Mouse (Mus musculus): Measurements from ENCODE around the gene Thra. TPM values are rescaled to one million over a fixed set of nuclear protein-coding genes. Genes with fewer than 3 reads are reported as not detected.

The Thra gene
- polyA plus RNA-seq, 1 experiment, result 23.5 TPM

GRCm38 (mm10) chr11:98713703-98714102 lies 26.7 kb upstream of the Thra start:
- TF ChIP-seq CTCF (IDR thresholded peaks at IDR 0.05; ENCODE audit: low read depth, low read length) (no peak), POLR2A (IDR thresholded peaks at IDR 0.05; ENCODE audit: borderline replicate concordance, low read depth, low read length) (no peak)
- Histone ChIP-seq H3K4me1 (ENCODE audit: control insufficient read depth, insufficient read depth, low read length) (peaks cover 22% of the 10 kb centered on the region), H3K4me3 (ENCODE audit: insufficient read depth, low read length) (no peak overlapping the region), H3K27ac (ENCODE audit: insufficient read depth, low read depth, low read length) (no peak overlapping the region)

- Histone ChIP-seq H3K27ac (ENCODE audit: insufficient read depth, low read depth, low read length) (no peak overlapping the region), H3K4me1 (ENCODE audit: control insufficient read depth, insufficient read depth, low read length) (peaks cover 6% of the 10 kb centered on the region), H3K4me3 (ENCODE audit: insufficient read depth, low read length) (no peak overlapping the region)
- TF ChIP-seq CTCF (IDR thresholded peaks at IDR 0.05; ENCODE audit: low read depth, low read length), result no peak
- TF ChIP-seq POLR2A (IDR thresholded peaks at IDR 0.05; ENCODE audit: borderline replicate concordance, low read depth, low read length), result no peak
Observed at GRCm38 (mm10) chr11:98715946-98716345, 24.5 kb upstream of the Thra start.

- no peaks in the 10 kb centered on the region for H3K4me1 ChIP-seq (ENCODE audit: control insufficient read depth, insufficient read depth, low read length)
- H3K4me3 ChIP-seq (ENCODE audit: insufficient read depth, low read length), result no peak overlapping the region
- H3K27ac ChIP-seq (ENCODE audit: insufficient read depth, low read depth, low read length), result no peak overlapping the region
- TF ChIP-seq CTCF (IDR thresholded peaks at IDR 0.05; ENCODE audit: low read depth, low read length), result peak; percentile 50
- no peak for TF ChIP-seq POLR2A (IDR thresholded peaks at IDR 0.05; ENCODE audit: borderline replicate concordance, low read depth, low read length)
Observed at GRCm38 (mm10) chr11:98717904-98718303, 22.5 kb upstream of the Thra start.

DNA sequence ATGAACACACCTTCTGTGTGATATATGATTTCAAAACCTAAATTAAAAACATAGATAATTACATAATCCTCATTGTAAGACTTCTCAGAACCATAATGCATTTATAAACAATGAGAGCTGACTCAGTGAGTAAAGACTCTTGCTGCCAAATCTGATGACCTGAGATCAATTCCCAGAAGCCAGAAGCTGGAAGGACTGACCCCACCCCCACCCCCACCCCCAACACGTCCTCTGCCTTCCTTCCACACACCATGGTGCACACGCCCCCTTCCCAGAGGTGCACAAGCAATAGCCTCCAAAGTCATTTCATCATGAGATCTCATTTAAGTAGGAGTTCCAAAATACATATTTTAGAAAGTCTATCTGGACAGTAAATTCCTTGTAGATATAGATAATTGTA lies 19.7 kb upstream of the Thra start:
- Histone ChIP-seq H3K4me1 (ENCODE audit: control insufficient read depth, insufficient read depth, low read length) (peaks cover 3% of the 10 kb centered on the region; the same call in 1 of the 2 replicates), H3K27ac (ENCODE audit: insufficient read depth, low read depth, low read length) (no peak overlapping the region), H3K4me3 (ENCODE audit: insufficient read depth, low read length) (no peak overlapping the region)
- TF ChIP-seq CTCF (IDR thresholded peaks at IDR 0.05; ENCODE audit: low read depth, low read length) (no peak), POLR2A (IDR thresholded peaks at IDR 0.05; ENCODE audit: borderline replicate concordance, low read depth, low read length) (no peak)

- Histone ChIP-seq H3K4me1 (ENCODE audit: control insufficient read depth, insufficient read depth, low read length) (peaks cover 3% of the 10 kb centered on the region; the same call in 1 of the 2 replicates), H3K4me3 (ENCODE audit: insufficient read depth, low read length) (no peak overlapping the region), H3K27ac (ENCODE audit: insufficient read depth, low read depth, low read length) (no peak overlapping the region)
- TF ChIP-seq POLR2A (IDR thresholded peaks at IDR 0.05; ENCODE audit: borderline replicate concordance, low read depth, low read length), result no peak
- TF ChIP-seq CTCF (IDR thresholded peaks at IDR 0.05; ENCODE audit: low read depth, low read length), result no peak
Observed at GRCm38 (mm10) chr11:98721458-98722226, 18.8 kb upstream of the Thra start.

DNA sequence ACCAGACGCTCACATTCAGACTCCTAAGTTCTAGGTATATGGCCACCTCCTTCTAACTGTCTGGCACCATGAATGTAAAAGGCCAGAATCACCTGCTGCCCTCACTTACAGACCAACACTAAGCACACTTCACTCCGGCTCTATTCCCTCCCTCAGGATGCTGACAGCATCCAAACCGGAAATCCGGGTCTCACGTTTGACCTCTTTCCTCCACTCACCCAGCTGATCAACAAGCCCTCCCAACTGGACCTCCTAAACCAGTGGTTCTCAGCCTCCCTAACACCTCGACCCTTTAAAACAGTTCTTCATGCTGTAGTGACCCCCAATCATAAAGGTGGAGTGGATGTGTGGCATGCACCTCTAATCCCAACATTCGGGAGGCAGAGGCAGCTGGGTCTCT lies 17.3 kb upstream of the Thra start:
- Histone ChIP-seq H3K27ac (ENCODE audit: insufficient read depth, low read depth, low read length) (no peak overlapping the region), H3K4me3 (ENCODE audit: insufficient read depth, low read length) (no peak overlapping the region), H3K4me1 (ENCODE audit: control insufficient read depth, insufficient read depth, low read length) (peaks cover 3% of the 10 kb centered on the region; the same call in 1 of the 2 replicates)
- no peak for TF ChIP-seq POLR2A (IDR thresholded peaks at IDR 0.05; ENCODE audit: borderline replicate concordance, low read depth, low read length)
- no peak for TF ChIP-seq CTCF (IDR thresholded peaks at IDR 0.05; ENCODE audit: low read depth, low read length)

DNA sequence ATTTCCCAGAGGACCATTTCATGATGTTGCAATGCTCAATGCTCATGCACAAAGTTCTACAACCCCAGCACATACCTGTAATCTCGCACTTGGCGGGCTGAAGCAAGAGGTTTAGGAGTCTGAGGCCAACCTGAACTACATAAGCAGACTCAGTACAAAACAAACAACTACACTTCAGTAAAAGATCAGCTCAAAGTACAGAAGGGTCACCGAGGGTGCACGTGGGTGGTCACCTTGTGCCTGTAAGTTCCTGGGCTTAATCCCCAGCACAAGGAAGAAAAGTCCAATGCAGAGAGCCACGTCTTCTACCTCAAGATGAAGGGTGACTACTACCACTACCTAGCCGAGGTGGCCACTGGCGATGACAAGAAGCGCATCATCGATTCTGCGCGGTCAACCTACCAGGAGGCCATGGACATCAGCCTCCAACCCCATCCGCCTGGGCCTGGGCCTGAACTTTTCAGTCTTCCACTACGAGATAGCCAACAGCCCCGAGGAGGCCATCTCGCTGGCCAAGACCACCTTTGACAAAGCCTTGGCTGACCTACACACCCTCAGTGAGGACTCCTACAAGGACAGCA lies 14.4 kb upstream of the Thra start:
- no peak for TF ChIP-seq CTCF (IDR thresholded peaks at IDR 0.05; ENCODE audit: low read depth, low read length)
- no peak for TF ChIP-seq POLR2A (IDR thresholded peaks at IDR 0.05; ENCODE audit: borderline replicate concordance, low read depth, low read length)
- peaks cover 3% of the 10 kb centered on the region; the same call in 1 of the 2 replicates for H3K4me1 ChIP-seq (ENCODE audit: control insufficient read depth, insufficient read depth, low read length)
- no peak overlapping the region for H3K27ac ChIP-seq (ENCODE audit: insufficient read depth, low read depth, low read length)

DNA sequence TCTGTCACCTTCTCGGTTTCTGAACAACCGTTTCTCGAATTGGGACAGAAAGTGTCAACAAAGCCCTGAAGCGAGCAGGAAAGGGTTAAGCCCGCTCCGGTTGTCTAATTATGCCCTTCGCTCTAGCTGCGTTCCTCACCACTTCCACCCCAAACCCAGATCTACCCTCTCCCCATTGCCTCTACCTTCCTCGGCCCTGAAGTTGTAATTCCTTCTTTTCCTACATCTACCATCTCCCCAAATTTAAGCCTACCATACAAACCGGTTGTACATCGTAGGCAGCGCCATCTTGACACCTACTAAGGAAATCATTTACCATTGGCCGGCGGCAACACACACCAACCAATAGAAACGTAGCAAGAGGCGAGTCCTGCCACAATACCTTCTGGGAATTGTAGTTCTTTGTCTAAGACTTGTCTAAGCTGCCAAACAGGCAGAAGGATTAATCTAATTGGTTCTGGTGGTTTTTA lies 11.3 kb upstream of the Thra start, which contains the start of gene Med24:
Gene Med24 (minus strand): TSS at position 317 of the 470 bp plus-strand sequence.
- TF ChIP-seq CTCF (IDR thresholded peaks at IDR 0.05; ENCODE audit: low read depth, low read length), result no peak
- Histone ChIP-seq H3K4me1 (ENCODE audit: control insufficient read depth, insufficient read depth, low read length) (no peaks in the 10 kb centered on the region), H3K4me3 (ENCODE audit: insufficient read depth, low read length) (peak within 1 kb of the TSS; percentile 87), H3K27ac (ENCODE audit: insufficient read depth, low read depth, low read length) (peak within 1 kb of the TSS; percentile 34; the same call in 1 of the 2 replicates)

More for the DNA sequence above, 14.4 kb upstream of the Thra start:
- no peak overlapping the region for H3K4me3 ChIP-seq (ENCODE audit: insufficient read depth, low read length)

GRCm38 (mm10) chr11:98730727-98731126 lies 9.7 kb upstream of the Thra start:
- Histone ChIP-seq H3K27ac (ENCODE audit: insufficient read depth, low read depth, low read length) (no peak overlapping the region), H3K4me3 (ENCODE audit: insufficient read depth, low read length) (no peak overlapping the region), H3K4me1 (ENCODE audit: control insufficient read depth, insufficient read depth, low read length) (no peaks in the 10 kb centered on the region)
- TF ChIP-seq CTCF (IDR thresholded peaks at IDR 0.05; ENCODE audit: low read depth, low read length) (no peak), POLR2A (IDR thresholded peaks at IDR 0.05; ENCODE audit: borderline replicate concordance, low read depth, low read length) (no peak)

GRCm38 (mm10) chr11:98731134-98731533 lies 9.3 kb upstream of the Thra start:
- Histone ChIP-seq H3K27ac (ENCODE audit: insufficient read depth, low read depth, low read length) (no peak overlapping the region), H3K4me3 (ENCODE audit: insufficient read depth, low read length) (no peak overlapping the region), H3K4me1 (ENCODE audit: control insufficient read depth, insufficient read depth, low read length) (no peaks in the 10 kb centered on the region)
- TF ChIP-seq CTCF (IDR thresholded peaks at IDR 0.05; ENCODE audit: low read depth, low read length) (no peak), POLR2A (IDR thresholded peaks at IDR 0.05; ENCODE audit: borderline replicate concordance, low read depth, low read length) (no peak)
